Mouse (Mus musculus) lung, embryonic 14.5 days (tissue): ENCODE measurements at regions not wholly inside any gene's neighbourhood (a gene's known extent, or its start where the extent isn't known, plus 50 kb on each side); places are given as distances from the start of the nearest gene placed in this dataset.
A peak's percentile ranks its signal among the peaks of the same experiment; 100 is the strongest.

ENCODE experiments used
- ATAC-seq: fragments of 200-750 bp; cut with Nextera tagmentation; 2 replicates; pipeline ENCODE4 v1.8.0; 2017; ENCODE audit warnings: mild to moderate bottlenecking, moderate TSS enrichment, moderate library complexity; ENCODE audit not compliant: insufficient read depth
- DNase-seq: peaks from one replicate; pipeline ENCODE4 v3.0.0-alpha.2; 2015
- H3K27ac ChIP-seq: fragments of 300-500 bp; sonication (generic); 2 replicates; pipeline ENCODE4 v1.5.1; 2014; ENCODE audit warnings: low read depth, mild to moderate bottlenecking, moderate library complexity
- H3K27me3 ChIP-seq: fragments of 300-500 bp; sonication (generic); 2 replicates; pipeline ENCODE4 v1.6.1; 2014; ENCODE audit warnings: low read length, control low read depth; ENCODE audit not compliant: insufficient read depth
- H3K36me3 ChIP-seq: fragments of 300-500 bp; sonication (generic); 2 replicates; pipeline ENCODE4 v1.6.1; 2014; ENCODE audit warnings: control low read depth; ENCODE audit not compliant: insufficient read depth
- H3K4me1 ChIP-seq: fragments of 300-500 bp; sonication (generic); 2 replicates; pipeline ENCODE4 v1.6.1; 2014; ENCODE audit warnings: antibody characterized with exemption, control low read depth; ENCODE audit not compliant: insufficient read depth
- H3K4me2 ChIP-seq: fragments of 300-500 bp; sonication (generic); 2 replicates; pipeline ENCODE4 v1.6.1; 2014; ENCODE audit warnings: mild to moderate bottlenecking
- H3K4me3 ChIP-seq: fragments of 300-500 bp; sonication (generic); 2 replicates; pipeline ENCODE4 v1.5.1; 2014; ENCODE audit warnings: low read depth, low read length
- H3K9ac ChIP-seq: fragments of 300-500 bp; sonication (generic); 2 replicates; pipeline ENCODE4 v1.6.1; 2014
- H3K9me3 ChIP-seq: fragments of 300-500 bp; sonication (generic); 2 replicates; pipeline ENCODE4 v1.6.1; 2016; ENCODE audit warnings: low read depth, low read length, control low read depth
- CTCF ChIP-seq: IDR thresholded peaks from 2 replicates; pipeline ENCODE4 v1.5.1; 2016; ENCODE audit warnings: antibody characterized with exemption, low read depth
- WGBS: fragments of 180-500 bp; shearing (Covaris S2); extraction: QIAGEN DNeasy Blood & Tissue Kit; methylation state at CpG from one replicate; pipeline ENCODE4 v1.1.7; 2014; 5-methylcytosine and 5-hydroxymethylcytosine counted together

- ATAC-seq (no peak), DNase-seq (no peak)
- no peak overlapping the region for H3K4me3 ChIP-seq
- no peaks in the 10 kb centered on the region for H3K36me3 ChIP-seq
- no peak overlapping the region for H3K27ac ChIP-seq
- no peaks in the 10 kb centered on the region for H3K9me3 ChIP-seq
- no peaks in the 10 kb centered on the region for H3K27me3 ChIP-seq
- H3K4me2 ChIP-seq = no peak overlapping the region
- no peak overlapping the region for H3K9ac ChIP-seq
- TF ChIP-seq CTCF = no peak
- WGBS = 60% methylated on average over 11 of the region's 11 CpGs
- H3K4me1 ChIP-seq = no peaks in the 10 kb centered on the region
Measured at GRCm38 (mm10) chr12:25871001-25871461, 544.0 kb downstream of the Rnf144a start.

- ATAC-seq = no peak
- Histone ChIP-seq H3K4me2 (no peak overlapping the region), H3K9ac (no peak overlapping the region), H3K4me1 (no peaks in the 10 kb centered on the region), H3K27ac (no peak overlapping the region), H3K36me3 (no peaks in the 10 kb centered on the region), H3K4me3 (no peak overlapping the region), H3K9me3 (no peaks in the 10 kb centered on the region), H3K27me3 (no peaks in the 10 kb centered on the region)
- no peak for DNase-seq
- no peak for TF ChIP-seq CTCF
Measured at GRCm38 (mm10) chr12:25869846-25870245, 545.2 kb downstream of the Rnf144a start.

GRCm38 (mm10) chr12:25865063-25865462, 550.0 kb downstream of the Rnf144a start:
- Histone ChIP-seq H3K9me3 (no peaks in the 10 kb centered on the region), H3K27ac (no peak overlapping the region), H3K9ac (no peak overlapping the region), H3K36me3 (no peaks in the 10 kb centered on the region), H3K4me1 (no peaks in the 10 kb centered on the region), H3K4me3 (no peak overlapping the region), H3K4me2 (no peak overlapping the region), H3K27me3 (no peaks in the 10 kb centered on the region)
- ATAC-seq (no peak), DNase-seq (no peak)
- no peak for TF ChIP-seq CTCF
- whole genome bisulfite sequencing = 84% methylated on average over 3 of the region's 3 CpGs

GRCm38 (mm10) chr12:25864113-25864852, 550.8 kb downstream of the Rnf144a start:
- Histone ChIP-seq H3K9me3 (no peaks in the 10 kb centered on the region), H3K27me3 (no peaks in the 10 kb centered on the region), H3K4me3 (no peak overlapping the region), H3K36me3 (no peaks in the 10 kb centered on the region), H3K4me2 (no peak overlapping the region), H3K4me1 (no peaks in the 10 kb centered on the region), H3K27ac (no peak overlapping the region), H3K9ac (no peak overlapping the region)
- DNase-seq (peak; percentile 58), ATAC-seq (no peak)
- WGBS = 63% methylated on average over 7 of the region's 7 CpGs
- TF ChIP-seq CTCF = peak; percentile 67

- H3K9me3 ChIP-seq = no peaks in the 10 kb centered on the region
- no peak for TF ChIP-seq CTCF
- H3K27ac ChIP-seq = no peak overlapping the region
- no peak for ATAC-seq
- H3K36me3 ChIP-seq = no peaks in the 10 kb centered on the region
- 81% methylated on average over 3 of the region's 3 CpGs for WGBS
- H3K4me3 ChIP-seq = no peak overlapping the region
- no peaks in the 10 kb centered on the region for H3K27me3 ChIP-seq
- no peak overlapping the region for H3K4me2 ChIP-seq
- no peak overlapping the region for H3K9ac ChIP-seq
- DNase-seq = no peak
- no peaks in the 10 kb centered on the region for H3K4me1 ChIP-seq
Measured at GRCm38 (mm10) chr12:25861100-25861499, 554.0 kb downstream of the Rnf144a start.

- 78% methylated on average over 6 of the region's 6 CpGs for WGBS
- H3K9ac ChIP-seq = no peak overlapping the region
- ATAC-seq (no peak), DNase-seq (no peak)
- H3K27ac ChIP-seq = no peak overlapping the region
- no peaks in the 10 kb centered on the region for H3K27me3 ChIP-seq
- no peaks in the 10 kb centered on the region for H3K9me3 ChIP-seq
- H3K4me2 ChIP-seq = no peak overlapping the region
- no peaks in the 10 kb centered on the region for H3K36me3 ChIP-seq
- H3K4me1 ChIP-seq = no peaks in the 10 kb centered on the region
- no peak for TF ChIP-seq CTCF
- no peak overlapping the region for H3K4me3 ChIP-seq
Measured at GRCm38 (mm10) chr12:25858397-25858796, 556.7 kb downstream of the Rnf144a start.

GRCm38 (mm10) chr12:25830057-25830456, 585.0 kb downstream of the Rnf144a start:
- H3K9ac ChIP-seq = no peak overlapping the region
- DNase-seq (no peak), ATAC-seq (no peak)
- no peaks in the 10 kb centered on the region for H3K36me3 ChIP-seq
- H3K4me3 ChIP-seq = no peak overlapping the region
- 62% methylated on average over 7 of the region's 7 CpGs for WGBS
- H3K4me2 ChIP-seq = no peak overlapping the region
- no peak for TF ChIP-seq CTCF
- H3K27me3 ChIP-seq = no peaks in the 10 kb centered on the region
- H3K9me3 ChIP-seq = no peaks in the 10 kb centered on the region
- no peak overlapping the region for H3K27ac ChIP-seq
- H3K4me1 ChIP-seq = 0 out of 2 replicates have a peak, but pooled peaks cover 2% of the 10 kb centered on the region
